Mouse (Mus musculus) T-cell, adult 66 days (primary cell): Measurements from ENCODE around the gene Pnpla7. TPM values are rescaled to one million over a fixed set of nuclear protein-coding genes. Genes with fewer than 3 reads are reported as not detected.

Experiments used
- total RNA-seq, 2 experiments: library from RNA; stranded (reverse); gene quantifications; 3 replicates in 1 of 2; 4 replicates in 1 of 2; pipeline ENCODE4 v1.2.4; 2023

Pnpla7 gene
- total RNA-seq = 100 to 1,000 TPM; 165 to 168 TPM

GRCm38 (mm10) chr2:24975704-24976297 lies at the start of gene Pnpla7:
TSS of gene Pnpla7 (plus strand) at chr2:24976033.

GRCm38 (mm10) chr2:24935057-24935796 lies 40.6 kb upstream of the Pnpla7 start, which contains the start of gene Arrdc1:
TSS of gene Arrdc1 (minus strand) at chr2:24935252.

GRCm38 (mm10) chr2:24949421-24950188 lies 26.2 kb upstream of the Pnpla7 start, which contains the start of gene Zmynd19:
TSS of gene Zmynd19 (plus strand) at chr2:24949792.

DNA sequence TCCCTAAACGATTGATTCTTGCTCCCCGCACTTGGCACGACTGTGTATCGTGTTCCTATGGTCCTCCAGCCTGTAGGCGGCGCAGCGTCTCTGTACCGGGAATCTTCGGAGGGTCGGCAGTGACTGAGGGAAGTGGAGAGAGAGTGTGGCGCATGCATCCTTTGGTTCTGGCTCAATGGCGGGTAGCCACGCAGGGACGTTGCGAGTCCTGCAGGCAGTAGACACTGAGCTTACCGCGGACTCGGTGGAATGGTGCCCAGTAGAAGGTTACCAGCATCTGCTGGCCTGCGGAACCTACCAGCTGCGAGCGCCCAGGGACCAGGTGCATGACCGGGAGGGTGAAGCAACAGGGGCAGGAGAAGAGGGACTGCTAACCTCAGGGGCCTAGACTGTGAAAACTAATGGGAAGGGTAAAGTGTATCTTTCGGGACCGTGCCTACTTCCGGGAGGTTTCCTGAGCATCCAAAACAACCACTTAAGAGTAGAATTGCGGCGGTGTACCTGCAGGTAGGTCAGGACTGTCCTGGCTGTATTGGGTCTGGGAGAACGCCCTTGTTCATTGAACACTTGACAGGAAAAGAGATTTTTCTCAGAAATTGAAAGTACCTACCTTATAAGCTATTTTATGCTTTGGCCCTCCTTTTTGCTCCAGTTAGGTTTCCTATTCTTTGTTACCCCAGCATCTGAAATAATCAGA lies 13.4 kb upstream of the Pnpla7 start, which contains the start of gene Dph7:
Gene Dph7 (plus strand): TSS at position 97 of the 697 bp plus-strand sequence.

DNA sequence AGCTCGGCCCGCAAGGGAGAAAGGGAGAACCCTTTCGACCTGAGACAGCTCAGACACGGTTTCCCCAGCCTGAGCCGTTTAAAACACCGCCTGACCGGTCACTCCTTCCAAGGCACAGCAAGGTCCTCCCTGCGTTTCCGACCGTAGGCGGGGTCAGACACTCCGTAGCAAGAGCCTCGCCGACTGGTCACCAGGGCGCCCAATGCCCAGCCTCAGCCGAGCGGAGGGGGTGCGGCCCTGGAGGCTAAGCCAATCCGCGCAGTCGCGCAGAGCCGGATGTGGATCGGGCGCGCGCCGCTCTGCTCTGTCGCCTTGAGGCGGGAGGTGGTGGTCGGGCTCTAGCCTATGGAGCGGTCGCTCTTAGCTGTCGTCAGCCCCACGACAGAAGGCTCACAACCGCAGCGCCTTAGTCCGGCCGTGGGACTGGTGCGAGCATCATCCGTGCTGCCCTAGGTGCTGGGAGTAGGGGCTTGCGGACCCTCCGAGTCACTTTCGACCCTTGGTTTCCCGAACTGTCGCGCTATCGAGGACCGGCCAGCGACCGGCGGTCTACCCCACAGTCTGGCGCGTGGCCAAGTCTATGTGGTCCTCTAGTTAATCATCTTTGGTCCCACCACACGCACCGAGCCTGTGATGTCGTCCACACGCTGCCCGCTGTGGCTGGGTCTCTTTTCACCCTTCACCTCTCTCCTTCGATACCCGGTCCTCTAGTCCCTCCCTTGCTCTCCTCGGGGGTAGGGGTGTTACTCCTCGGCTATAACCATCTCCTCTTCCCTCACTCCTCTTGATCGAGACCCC lies 728 bp upstream of the Pnpla7 start, which contains the start of gene Mrpl41:
Gene Mrpl41 (minus strand): TSS at position 193 of the 798 bp plus-strand sequence.

GRCm38 (mm10) chr2:25054221-25055067 lies 78.6 kb downstream of the Pnpla7 start, which contains the start of gene Nsmf:
TSS of gene Nsmf (plus strand) at chr2:25054355.

GRCm38 (mm10) chr2:25080076-25080475 lies 104.2 kb downstream of the Pnpla7 start, which contains the start of gene Entpd8:
TSS of gene Entpd8 (plus strand) at chr2:25080304.

DNA sequence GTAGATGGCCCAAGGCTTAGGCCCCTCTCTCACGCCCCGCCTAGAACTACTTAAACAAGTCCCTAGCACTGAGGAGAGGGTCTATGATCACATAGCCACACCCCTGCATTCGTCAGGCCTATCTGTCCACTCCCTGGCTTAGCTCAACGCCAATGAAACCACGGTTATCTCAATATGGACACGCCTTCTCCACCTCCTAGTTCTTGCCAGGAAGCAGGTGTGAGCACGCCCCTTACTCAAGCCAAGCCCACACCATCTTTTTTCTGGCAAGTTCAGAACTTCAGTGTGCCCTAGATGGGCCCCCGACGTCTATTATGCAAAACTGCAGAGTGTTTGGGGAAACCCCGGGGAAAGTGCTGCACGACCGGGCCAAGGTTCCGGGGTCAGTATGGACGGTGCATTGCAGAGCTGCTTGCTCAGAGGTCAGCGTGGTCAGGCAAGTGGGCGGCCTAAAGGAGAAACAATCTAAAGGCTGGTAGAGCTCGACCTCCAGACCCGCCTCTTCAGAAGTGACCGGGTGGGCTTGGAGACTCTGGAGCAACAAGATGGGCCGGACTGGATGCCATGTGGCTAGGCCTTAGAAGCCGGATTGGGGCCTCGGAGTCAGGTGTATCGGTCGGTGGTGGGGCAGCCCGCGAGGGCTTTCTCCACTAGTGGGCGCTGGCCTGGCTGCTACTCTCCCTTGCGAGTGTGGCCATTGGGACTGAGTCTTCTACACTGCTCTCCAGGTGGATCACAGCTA lies 119.4 kb downstream of the Pnpla7 start, which contains the start of gene Noxa1:
Gene Noxa1 (minus strand): TSS at position 41 of the 742 bp plus-strand sequence.

Other genes with a start within 250 kb of the Pnpla7 start
- under 1 TPM in 1 of 2 experiments, not detected in 1; 0.30 TPM for gene Cacna1b, start 212.9 kb upstream of the Pnpla7 start, total RNA-seq
- gene Ehmt1, start 56.4 kb upstream of the Pnpla7 start, total RNA-seq = 100 to 1,000 TPM; 132 to 145 TPM
- gene Arrdc1, start 40.8 kb upstream of the Pnpla7 start, total RNA-seq = 100 to 1,000 TPM; 136 to 155 TPM
- gene Zmynd19, start 26.2 kb upstream of the Pnpla7 start, total RNA-seq = 10 to 100 TPM; 20.5 to 26.3 TPM
- gene Dph7, start 13.6 kb upstream of the Pnpla7 start, total RNA-seq = 10 to 100 TPM; 17.4 to 20.0 TPM
- gene Mrpl41, start 935 bp upstream of the Pnpla7 start, total RNA-seq = 10 to 100 TPM; 25.7 to 26.7 TPM
- 10 to 100 TPM; 26.3 to 27.9 TPM for gene Nsmf, start 78.3 kb downstream of the Pnpla7 start, total RNA-seq
- gene Entpd8, start 104.3 kb downstream of the Pnpla7 start, total RNA-seq = not detected
- gene Noxa1, start 119.1 kb downstream of the Pnpla7 start, total RNA-seq = under 1 TPM; 0.35 to 0.71 TPM
- 1 to 10 TPM; 2.8 to 5.0 TPM for gene Nrarp, start 204.7 kb downstream of the Pnpla7 start, total RNA-seq
- 10 to 100 TPM; 35.7 to 39.1 TPM for gene Tor4a, start 220.9 kb downstream of the Pnpla7 start, total RNA-seq
- 10 to 100 TPM; 74.8 to 89.9 TPM for gene Nelfb, start 235.5 kb downstream of the Pnpla7 start, total RNA-seq
- under 1 TPM in 1 of 2 experiments, not detected in 1; 0.50 TPM for gene Stpg3, start 238.6 kb downstream of the Pnpla7 start, total RNA-seq
- not detected for gene Fam166a, start 242.7 kb downstream of the Pnpla7 start, total RNA-seq
- 100 to 1,000 TPM; 122 to 138 TPM for gene Tubb4b, start 248.7 kb downstream of the Pnpla7 start, total RNA-seq